Mouse (Mus musculus): ENCODE data around the gene H2afz. TPM values are rescaled to one million over a fixed set of nuclear protein-coding genes. Genes with fewer than 3 reads are reported as not detected.
"Not testable (repeated sequence)": the region's sequence is repeated elsewhere in the genome, so short reads cannot be mapped to it uniquely, and the experiment has no call there.

The H2afz gene
- polyA plus RNA-seq, 1 experiment, result 2,509 TPM

DNA sequence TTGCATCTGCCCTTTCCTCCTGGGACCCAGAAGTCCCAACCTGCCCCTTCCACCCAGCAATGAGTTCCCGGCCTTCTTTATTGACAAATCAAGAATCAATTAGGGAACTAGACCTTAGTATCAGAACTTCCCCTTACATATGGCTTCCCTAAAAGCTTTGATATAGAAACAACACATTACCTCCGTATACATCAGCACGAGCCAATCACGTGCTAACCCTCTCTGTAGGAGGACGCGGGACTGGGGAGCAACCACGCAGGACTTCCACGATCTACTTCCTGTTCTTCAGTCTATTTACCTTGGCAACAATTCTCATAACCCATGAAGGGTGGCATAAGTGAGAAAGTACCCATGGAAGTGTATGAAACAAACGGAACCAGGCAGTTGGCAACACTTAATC, 15.9 kb upstream of the H2afz start:
- DNase-seq, result no peak
- 84% methylated on average over 9 of the region's 9 CpGs for WGBS
- no peak overlapping the region for H3K4me3 ChIP-seq (ENCODE audit: control insufficient read depth, insufficient read depth, low read length)

DNA sequence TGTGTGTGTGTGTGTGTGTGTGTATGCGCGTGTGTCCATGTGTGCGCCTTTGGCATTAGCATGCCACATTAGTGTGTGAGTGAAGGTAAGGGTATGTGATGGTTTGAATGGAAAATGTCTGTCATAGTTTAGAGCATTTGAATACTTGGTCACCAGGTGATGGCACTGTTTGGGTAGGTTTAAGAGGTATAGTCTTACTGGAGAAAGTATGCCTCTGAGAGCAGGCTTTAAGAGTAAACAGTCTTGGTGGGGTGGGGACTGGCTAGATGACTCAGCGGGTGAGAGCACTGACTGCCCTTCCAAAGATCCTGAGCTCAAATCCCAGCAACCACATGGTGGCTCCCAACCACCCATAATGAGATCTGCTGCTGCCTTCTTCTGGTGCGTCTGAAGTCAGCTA, 14.6 kb upstream of the H2afz start:
- Histone ChIP-seq H3K4me3 (ENCODE audit: control insufficient read depth, insufficient read depth, low read length) (no peak overlapping the region), H3K27me3 (ENCODE audit: control insufficient read depth, insufficient read depth, low read length) (no peaks in the 10 kb centered on the region), H3K27ac (ENCODE audit: control insufficient read depth, insufficient read depth, low read length) (no peak overlapping the region), H3K36me3 (ENCODE audit: control insufficient read depth, insufficient read depth, low read length) (no peaks in the 10 kb centered on the region), H3K4me1 (replicated peaks; ENCODE audit: control insufficient read depth, insufficient read depth, low read length) (0 out of 2 replicates have a peak, but pooled peaks cover 2% of the 10 kb centered on the region)
- WGBS, result 98% methylated on average over 5 of the region's 5 CpGs
- no peak for DNase-seq
- TF ChIP-seq CTCF (IDR thresholded peaks at IDR 0.05; ENCODE audit: borderline replicate concordance, control insufficient read depth, extremely low read depth, insufficient read depth, low read length, poor library complexity) (no peak), POLR2A (IDR thresholded peaks at IDR 0.05; ENCODE audit: control insufficient read depth, extremely low read depth, insufficient read depth, low read length, poor library complexity) (no peak)

More for the DNA sequence above, 15.9 kb upstream of the H2afz start:
- Histone ChIP-seq H3K36me3 (ENCODE audit: control insufficient read depth, insufficient read depth, low read length) (no peaks in the 10 kb centered on the region), H3K27me3 (ENCODE audit: control insufficient read depth, insufficient read depth, low read length) (no peaks in the 10 kb centered on the region), H3K4me1 (replicated peaks; ENCODE audit: control insufficient read depth, insufficient read depth, low read length) (0 out of 2 replicates have a peak, but pooled peaks cover 2% of the 10 kb centered on the region), H3K27ac (ENCODE audit: control insufficient read depth, insufficient read depth, low read length) (no peak overlapping the region)
- no peak for TF ChIP-seq CTCF (IDR thresholded peaks at IDR 0.05; ENCODE audit: borderline replicate concordance, control insufficient read depth, extremely low read depth, insufficient read depth, low read length, poor library complexity)
- TF ChIP-seq POLR2A (IDR thresholded peaks at IDR 0.05; ENCODE audit: control insufficient read depth, extremely low read depth, insufficient read depth, low read length, poor library complexity), result no peak

GRCm38 (mm10) chr3:137851196-137851595, 13.1 kb upstream of the H2afz start:
- WGBS, result 100% methylated on average over 2 of the region's 2 CpGs
- Histone ChIP-seq H3K4me1 (replicated peaks; ENCODE audit: control insufficient read depth, insufficient read depth, low read length) (0 out of 2 replicates have a peak, but pooled peaks cover 2% of the 10 kb centered on the region), H3K36me3 (ENCODE audit: control insufficient read depth, insufficient read depth, low read length) (no peaks in the 10 kb centered on the region), H3K4me3 (ENCODE audit: control insufficient read depth, insufficient read depth, low read length) (no peak overlapping the region), H3K27me3 (ENCODE audit: control insufficient read depth, insufficient read depth, low read length) (no peaks in the 10 kb centered on the region), H3K27ac (ENCODE audit: control insufficient read depth, insufficient read depth, low read length) (no peak overlapping the region)
- DNase-seq, result no peak
- no peak for TF ChIP-seq POLR2A (IDR thresholded peaks at IDR 0.05; ENCODE audit: control insufficient read depth, extremely low read depth, insufficient read depth, low read length, poor library complexity)
- no peak for TF ChIP-seq CTCF (IDR thresholded peaks at IDR 0.05; ENCODE audit: borderline replicate concordance, control insufficient read depth, extremely low read depth, insufficient read depth, low read length, poor library complexity)

GRCm38 (mm10) chr3:137853011-137853410, 11.3 kb upstream of the H2afz start:
- H3K4me3 ChIP-seq (ENCODE audit: control insufficient read depth, insufficient read depth, low read length); H3K27ac ChIP-seq (ENCODE audit: control insufficient read depth, insufficient read depth, low read length); DNase-seq; H3K36me3 ChIP-seq (ENCODE audit: control insufficient read depth, insufficient read depth, low read length); H3K4me1 ChIP-seq (replicated peaks; ENCODE audit: control insufficient read depth, insufficient read depth, low read length); H3K27me3 ChIP-seq (ENCODE audit: control insufficient read depth, insufficient read depth, low read length): not testable (repeated sequence)
- 81% methylated on average over 1 of the region's 1 CpGs for WGBS

GRCm38 (mm10) chr3:137855328-137855727, 9.0 kb upstream of the H2afz start:
- TF ChIP-seq CTCF (IDR thresholded peaks at IDR 0.05; ENCODE audit: borderline replicate concordance, control insufficient read depth, extremely low read depth, insufficient read depth, low read length, poor library complexity), result no peak
- no peak for TF ChIP-seq POLR2A (IDR thresholded peaks at IDR 0.05; ENCODE audit: control insufficient read depth, extremely low read depth, insufficient read depth, low read length, poor library complexity)

DNA sequence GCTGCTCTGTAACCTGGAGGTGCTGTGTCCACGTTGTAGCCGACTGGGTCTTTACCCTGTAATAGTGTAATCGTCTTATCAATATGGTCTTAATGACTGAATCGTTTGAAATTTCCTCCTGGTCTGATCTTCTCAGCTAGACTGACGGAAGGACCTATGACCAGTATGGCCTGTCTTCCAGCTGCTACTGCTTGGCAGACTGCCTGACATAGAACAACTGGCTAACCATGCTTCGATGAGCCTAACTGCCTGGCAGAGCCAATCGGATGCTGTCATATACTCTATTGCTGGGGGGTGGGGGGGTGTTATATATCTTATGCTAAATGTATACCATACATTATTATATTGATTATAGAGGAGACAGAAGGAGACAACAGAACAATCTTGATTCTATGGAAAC, 8.2 kb upstream of the H2afz start:
- no peaks in the 10 kb centered on the region for H3K4me1 ChIP-seq (replicated peaks; ENCODE audit: control insufficient read depth, insufficient read depth, low read length)
- 90% methylated on average over 7 of the region's 7 CpGs for WGBS
- TF ChIP-seq CTCF (IDR thresholded peaks at IDR 0.05; ENCODE audit: borderline replicate concordance, control insufficient read depth, extremely low read depth, insufficient read depth, low read length, poor library complexity) (no peak), POLR2A (IDR thresholded peaks at IDR 0.05; ENCODE audit: control insufficient read depth, extremely low read depth, insufficient read depth, low read length, poor library complexity) (no peak)

More at GRCm38 (mm10) chr3:137855328-137855727, 9.0 kb upstream of the H2afz start:
- WGBS, result 87% methylated on average over 3 of the region's 3 CpGs
- no peak overlapping the region for H3K4me3 ChIP-seq (ENCODE audit: control insufficient read depth, insufficient read depth, low read length)
- no peak for DNase-seq
- H3K27me3 ChIP-seq (ENCODE audit: control insufficient read depth, insufficient read depth, low read length), result no peaks in the 10 kb centered on the region
- H3K27ac ChIP-seq (ENCODE audit: control insufficient read depth, insufficient read depth, low read length), result no peak overlapping the region
- H3K36me3 ChIP-seq (ENCODE audit: control insufficient read depth, insufficient read depth, low read length), result no peaks in the 10 kb centered on the region
- H3K4me1 ChIP-seq (replicated peaks; ENCODE audit: control insufficient read depth, insufficient read depth, low read length), result no peaks in the 10 kb centered on the region

GRCm38 (mm10) chr3:137860394-137861170, 3.7 kb upstream of the H2afz start:
- Histone ChIP-seq H3K4me3 (ENCODE audit: control insufficient read depth, insufficient read depth, low read length) (no peak overlapping the region), H3K4me1 (replicated peaks; ENCODE audit: control insufficient read depth, insufficient read depth, low read length) (no peaks in the 10 kb centered on the region), H3K36me3 (ENCODE audit: control insufficient read depth, insufficient read depth, low read length) (no peaks in the 10 kb centered on the region), H3K27me3 (ENCODE audit: control insufficient read depth, insufficient read depth, low read length) (no peaks in the 10 kb centered on the region), H3K27ac (ENCODE audit: control insufficient read depth, insufficient read depth, low read length) (no peak overlapping the region)
- no peak for TF ChIP-seq POLR2A (IDR thresholded peaks at IDR 0.05; ENCODE audit: control insufficient read depth, extremely low read depth, insufficient read depth, low read length, poor library complexity)
- no peak for TF ChIP-seq CTCF (IDR thresholded peaks at IDR 0.05; ENCODE audit: borderline replicate concordance, control insufficient read depth, extremely low read depth, insufficient read depth, low read length, poor library complexity)
- 65% methylated on average over 8 of the region's 8 CpGs for WGBS
- no peak for DNase-seq

More for the DNA sequence above, 8.2 kb upstream of the H2afz start:
- H3K4me3 ChIP-seq (ENCODE audit: control insufficient read depth, insufficient read depth, low read length), result no peak overlapping the region
- H3K27me3 ChIP-seq (ENCODE audit: control insufficient read depth, insufficient read depth, low read length), result no peaks in the 10 kb centered on the region
- no peaks in the 10 kb centered on the region for H3K36me3 ChIP-seq (ENCODE audit: control insufficient read depth, insufficient read depth, low read length)
- DNase-seq, result no peak
- no peak overlapping the region for H3K27ac ChIP-seq (ENCODE audit: control insufficient read depth, insufficient read depth, low read length)
